Mouse (Mus musculus) hindbrain, postnatal 0 days (tissue): ENCODE data around the gene Tnfsf10. TPM values are rescaled to one million over a fixed set of nuclear protein-coding genes. Genes with fewer than 3 reads are reported as not detected.
A peak's percentile ranks its signal among the peaks of the same experiment; 100 is the strongest.

Source experiments
- ATAC-seq: fragments of 200-750 bp; cut with Nextera tagmentation; 2 replicates; pipeline ENCODE4 v1.8.0; 2017; ENCODE audit warnings: mild to moderate bottlenecking, moderate TSS enrichment, moderate library complexity
- DNase-seq: peaks from one replicate; pipeline ENCODE4 v3.0.0-alpha.2; 2015; ENCODE audit warnings: low spot score
- H3K27ac ChIP-seq: fragments of 300-500 bp; sonication (generic); 2 replicates; pipeline ENCODE4 v1.5.1; 2014; ENCODE audit warnings: mild to moderate bottlenecking
- H3K27me3 ChIP-seq: fragments of 300-500 bp; sonication (generic); 2 replicates; pipeline ENCODE4 v1.6.1; 2014; ENCODE audit warnings: low read length, mixed read lengths; ENCODE audit not compliant: insufficient read depth
- H3K36me3 ChIP-seq: fragments of 300-500 bp; sonication (generic); 2 replicates; pipeline ENCODE4 v1.6.1; 2014; ENCODE audit warnings: low read length, mixed read lengths; ENCODE audit not compliant: insufficient read depth
- H3K4me1 ChIP-seq: fragments of 300-500 bp; sonication (generic); 2 replicates; pipeline ENCODE4 v1.6.1; 2014; ENCODE audit warnings: antibody characterized with exemption, low read length, mixed read lengths; ENCODE audit not compliant: insufficient read depth
- H3K4me2 ChIP-seq: fragments of 300-500 bp; sonication (generic); 2 replicates; pipeline ENCODE4 v1.6.1; 2014; ENCODE audit warnings: low read depth, mild to moderate bottlenecking, low read length, moderate library complexity, mixed read lengths
- H3K4me3 ChIP-seq: fragments of 300-500 bp; sonication (generic); 2 replicates; pipeline ENCODE4 v1.5.1; 2014; ENCODE audit warnings: low read length
- H3K9ac ChIP-seq: fragments of 300-500 bp; sonication (generic); replicated peaks from 2 replicates; pipeline ENCODE4 v1.6.1; 2014; ENCODE audit warnings: mild to moderate bottlenecking, low read length, moderate library complexity, mixed read lengths
- H3K9me3 ChIP-seq: fragments of 300-500 bp; sonication (generic); 2 replicates; pipeline ENCODE4 v1.6.1; 2016; ENCODE audit warnings: low read length, mixed read lengths
- CTCF ChIP-seq: IDR thresholded peaks from 2 replicates; pipeline ENCODE4 v1.5.1; 2016; ENCODE audit warnings: antibody characterized with exemption, control low read depth, low read depth
- whole genome bisulfite sequencing: fragments of 180-500 bp; shearing (Covaris S2); extraction: QIAGEN DNeasy Blood & Tissue Kit; methylation state at CpG from one replicate; pipeline ENCODE4 v1.1.7; 2014; 5-methylcytosine and 5-hydroxymethylcytosine counted together
- polyA plus RNA-seq: library from polyadenylated mRNA; unstranded; fragments of >200 nt; fragmentation: Nextera tagmentation; extraction: Ambion mirVana; gene quantifications from 2 replicates; pipeline ENCODE4 v1.2.1, GENCODE M21; 2015
- total RNA-seq: library from RNA; depleted of rRNA; stranded (reverse); fragments of >200 nt; gene quantifications from 2 replicates; pipeline ENCODE4 v1.2.3, GENCODE M21; 2014

Tnfsf10 gene
- total and polyA plus RNA-seq, 2 experiments from 2014 or later, result 0.35 to 0.73 TPM

- H3K27me3 ChIP-seq, result no peaks in the 10 kb centered on the region
- no peak overlapping the region for H3K9ac ChIP-seq
- ATAC-seq, result no peak
- no peak for TF ChIP-seq CTCF
- H3K4me3 ChIP-seq, result no peak overlapping the region
- H3K9me3 ChIP-seq, result no peaks in the 10 kb centered on the region
- no peak overlapping the region for H3K27ac ChIP-seq
- no peak for DNase-seq
- H3K4me2 ChIP-seq, result no peak overlapping the region
- H3K4me1 ChIP-seq, result no peaks in the 10 kb centered on the region
- no peaks in the 10 kb centered on the region for H3K36me3 ChIP-seq
- WGBS, result 35% methylated on average over 6 of the region's 6 CpGs
Measured at GRCm38 (mm10) chr3:27342462-27342861, 25.6 kb downstream of the Tnfsf10 start.

GRCm38 (mm10) chr3:27345526-27345925 lies 28.7 kb downstream of the Tnfsf10 start:
- no peaks in the 10 kb centered on the region for H3K27me3 ChIP-seq
- no peaks in the 10 kb centered on the region for H3K4me1 ChIP-seq
- 0 out of 2 replicates have a peak, but pooled peaks have one; percentile 27 for ATAC-seq
- H3K36me3 ChIP-seq, result no peaks in the 10 kb centered on the region
- DNase-seq, result no peak
- 57% methylated on average over 6 of the region's 6 CpGs for WGBS
- no peak overlapping the region for H3K4me3 ChIP-seq
- peak; percentile 55 for TF ChIP-seq CTCF
- no peak overlapping the region for H3K4me2 ChIP-seq
- no peaks in the 10 kb centered on the region for H3K9me3 ChIP-seq
- no peak overlapping the region for H3K27ac ChIP-seq
- H3K9ac ChIP-seq, result no peak overlapping the region

GRCm38 (mm10) chr3:27348462-27348861 lies 31.6 kb downstream of the Tnfsf10 start:
- DNase-seq, result peak; percentile 25
- Histone ChIP-seq H3K27ac (no peak overlapping the region), H3K4me3 (no peak overlapping the region), H3K4me1 (no peaks in the 10 kb centered on the region), H3K27me3 (no peaks in the 10 kb centered on the region), H3K4me2 (no peak overlapping the region), H3K36me3 (no peaks in the 10 kb centered on the region), H3K9me3 (no peaks in the 10 kb centered on the region), H3K9ac (no peak overlapping the region)
- no peak for ATAC-seq
- no peak for TF ChIP-seq CTCF
- 50% methylated on average over 5 of the region's 5 CpGs for WGBS

- TF ChIP-seq CTCF, result no peak
- Histone ChIP-seq H3K9me3 (no peaks in the 10 kb centered on the region), H3K4me3 (no peak overlapping the region), H3K36me3 (no peaks in the 10 kb centered on the region), H3K4me2 (no peak overlapping the region), H3K27ac (no peak overlapping the region), H3K9ac (no peak overlapping the region), H3K27me3 (no peaks in the 10 kb centered on the region), H3K4me1 (no peaks in the 10 kb centered on the region)
- peak; percentile 80 for DNase-seq
- peak; percentile 73 for ATAC-seq
- WGBS, result 30% methylated on average over 9 of the region's 9 CpGs
Measured at GRCm38 (mm10) chr3:27351105-27351504, 34.3 kb downstream of the Tnfsf10 start.

GRCm38 (mm10) chr3:27359100-27359720 lies 42.4 kb downstream of the Tnfsf10 start:
- no peaks in the 10 kb centered on the region for H3K4me1 ChIP-seq
- H3K4me2 ChIP-seq, result no peak overlapping the region
- no peaks in the 10 kb centered on the region for H3K36me3 ChIP-seq
- no peaks in the 10 kb centered on the region for H3K9me3 ChIP-seq
- TF ChIP-seq CTCF, result no peak
- no peaks in the 10 kb centered on the region for H3K27me3 ChIP-seq
- no peak overlapping the region for H3K27ac ChIP-seq
- ATAC-seq (no peak), DNase-seq (no peak)
- H3K9ac ChIP-seq, result no peak overlapping the region
- 86% methylated on average over 2 of the region's 2 CpGs for WGBS
- H3K4me3 ChIP-seq, result no peak overlapping the region

DNA sequence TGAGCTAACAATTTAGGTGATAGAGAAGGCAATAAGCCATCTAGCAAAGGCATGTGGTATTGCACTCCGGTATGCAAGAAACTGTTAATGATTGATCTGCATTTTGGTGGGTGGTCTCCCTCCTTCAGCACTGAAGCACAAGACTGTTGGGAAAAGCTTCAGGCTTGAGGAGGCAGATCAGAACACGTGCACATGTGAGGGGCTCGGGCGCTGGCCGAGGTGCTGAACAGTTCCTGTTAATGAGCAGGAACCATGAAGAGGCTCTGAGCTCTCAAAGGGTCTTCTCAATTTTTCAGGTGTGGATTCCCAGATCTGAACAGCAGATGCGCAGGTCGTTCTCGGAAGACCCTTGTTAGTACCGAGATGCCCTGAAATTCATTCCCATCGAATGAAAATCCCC lies 53.3 kb downstream of the Tnfsf10 start:
- H3K27me3 ChIP-seq, result peaks cover 8% of the 10 kb centered on the region
- peak; percentile 34; the same call in 1 of the 2 replicates for TF ChIP-seq CTCF
- no peaks in the 10 kb centered on the region for H3K9me3 ChIP-seq
- H3K27ac ChIP-seq, result no peak overlapping the region
- no peaks in the 10 kb centered on the region for H3K36me3 ChIP-seq
- 0 out of 2 replicates have a peak overlapping the region, but pooled peaks have one; percentile 91 for H3K4me2 ChIP-seq
- H3K4me3 ChIP-seq, result no peak overlapping the region
- H3K9ac ChIP-seq, result no peak overlapping the region
- WGBS, result 9% methylated on average over 10 of the region's 10 CpGs
- peaks cover 8% of the 10 kb centered on the region; the same call in 1 of the 2 replicates for H3K4me1 ChIP-seq
- peak; percentile 39 for DNase-seq
- ATAC-seq, result peak; percentile 18; the same call in 1 of the 2 replicates

- WGBS, result 3% methylated on average over 20 of the region's 20 CpGs
- no peak for ATAC-seq
- H3K27me3 ChIP-seq, result peaks cover 8% of the 10 kb centered on the region
Measured at GRCm38 (mm10) chr3:27370582-27371275, 53.9 kb downstream of the Tnfsf10 start.

More at GRCm38 (mm10) chr3:27370582-27371275, 53.9 kb downstream of the Tnfsf10 start:
- Histone ChIP-seq H3K4me2 (peak overlapping the region; percentile 91), H3K9ac (peak overlapping the region; percentile 28; the same call in 1 of the 2 replicates), H3K27ac (no peak overlapping the region), H3K36me3 (no peaks in the 10 kb centered on the region), H3K4me1 (peaks cover 8% of the 10 kb centered on the region; the same call in 1 of the 2 replicates), H3K9me3 (no peaks in the 10 kb centered on the region), H3K4me3 (peak overlapping the region; percentile 43)
- no peak for DNase-seq
- no peak for TF ChIP-seq CTCF
